Mouse (Mus musculus): ENCODE results near the gene Ccser1.

DNA sequence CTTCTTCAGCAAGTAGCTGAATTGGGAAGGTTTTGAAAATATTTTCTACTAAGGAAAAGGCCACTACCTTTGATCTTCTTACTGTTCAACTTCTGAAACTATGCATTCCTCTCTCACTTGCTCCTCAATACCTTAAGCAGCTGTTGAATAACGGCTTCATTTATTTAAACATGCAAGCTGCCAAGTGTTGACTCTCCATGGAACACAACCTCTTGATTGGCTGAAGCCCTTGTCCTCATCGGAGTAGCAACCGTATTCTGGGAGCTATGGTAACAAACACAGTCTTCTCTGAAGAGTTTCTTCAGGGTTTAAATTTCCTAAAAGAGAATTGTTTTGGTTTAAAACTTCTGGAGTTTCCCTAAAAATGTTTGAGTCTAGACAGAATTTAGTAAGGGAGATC, 27.2 kb upstream of the Ccser1 start:
- TF ChIP-seq CHD2 (IDR thresholded peaks at IDR 0.05; ENCODE audit: low read depth, low read length) (no peak), ZC3H11A (IDR thresholded peaks at IDR 0.05; ENCODE audit: borderline replicate concordance, low read depth, low read length) (no peak), ZNF384 (IDR thresholded peaks at IDR 0.05; ENCODE audit: low read depth, low read length) (no peak), HCFC1 (IDR thresholded peaks at IDR 0.05; ENCODE audit: borderline replicate concordance, insufficient read depth, low read length) (no peak)

Measured in ES-E14 (cell line).